Mouse (Mus musculus): ENCODE results near the gene Epp13. TPM values are rescaled to one million over a fixed set of nuclear protein-coding genes. Genes with fewer than 3 reads are reported as not detected.

The Epp13 gene
- not detected in 2 replicates for polyA plus RNA-seq (2015; fragmentation: Nextera tagmentation; extraction: Ambion mirVana)

DNA sequence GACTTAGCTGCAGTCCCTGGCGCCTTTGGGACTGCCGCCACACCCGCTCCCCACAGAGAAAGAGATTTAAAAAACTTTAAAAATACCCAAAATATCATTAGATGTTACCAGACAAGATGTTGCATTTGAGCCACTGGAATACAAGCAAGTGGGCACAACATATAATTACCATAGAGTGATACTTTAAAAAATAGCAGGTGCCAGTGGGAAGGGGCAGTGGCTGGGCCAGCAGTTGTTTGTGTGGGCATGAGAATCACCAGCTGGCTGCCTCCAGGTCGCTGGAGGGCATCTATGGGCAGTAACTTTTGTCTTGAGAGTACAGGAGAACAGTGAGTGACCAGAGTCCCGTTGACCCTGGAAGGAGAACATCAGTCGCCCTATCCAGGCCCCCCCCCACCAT, at the start of gene Epp13:
Epp13 (plus strand) TSS at position 301 of the 400 bp plus-strand sequence.

DNA sequence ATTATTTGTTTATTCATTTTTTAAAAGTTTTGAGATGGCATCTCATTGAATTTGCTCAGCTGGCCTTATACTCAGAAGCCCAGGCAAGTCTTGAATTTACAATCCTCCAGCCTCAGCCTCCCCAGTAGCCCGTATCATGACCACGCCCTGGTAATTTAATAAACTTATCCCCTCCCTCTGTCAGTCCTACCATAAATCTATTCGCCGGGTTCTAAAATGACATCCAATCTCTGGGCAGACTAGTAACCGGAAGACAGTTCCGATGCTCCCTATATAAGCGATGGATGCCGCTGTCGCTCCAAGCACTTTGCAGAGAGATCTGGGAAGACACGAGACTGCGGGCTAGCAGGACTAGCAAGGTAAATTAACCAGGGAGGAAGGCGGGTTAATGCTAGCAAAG, 30.5 kb upstream of the Epp13 start, which contains the start of gene Zscan5b:
Zscan5b (plus strand) TSS at position 301 of the 400 bp plus-strand sequence.

DNA sequence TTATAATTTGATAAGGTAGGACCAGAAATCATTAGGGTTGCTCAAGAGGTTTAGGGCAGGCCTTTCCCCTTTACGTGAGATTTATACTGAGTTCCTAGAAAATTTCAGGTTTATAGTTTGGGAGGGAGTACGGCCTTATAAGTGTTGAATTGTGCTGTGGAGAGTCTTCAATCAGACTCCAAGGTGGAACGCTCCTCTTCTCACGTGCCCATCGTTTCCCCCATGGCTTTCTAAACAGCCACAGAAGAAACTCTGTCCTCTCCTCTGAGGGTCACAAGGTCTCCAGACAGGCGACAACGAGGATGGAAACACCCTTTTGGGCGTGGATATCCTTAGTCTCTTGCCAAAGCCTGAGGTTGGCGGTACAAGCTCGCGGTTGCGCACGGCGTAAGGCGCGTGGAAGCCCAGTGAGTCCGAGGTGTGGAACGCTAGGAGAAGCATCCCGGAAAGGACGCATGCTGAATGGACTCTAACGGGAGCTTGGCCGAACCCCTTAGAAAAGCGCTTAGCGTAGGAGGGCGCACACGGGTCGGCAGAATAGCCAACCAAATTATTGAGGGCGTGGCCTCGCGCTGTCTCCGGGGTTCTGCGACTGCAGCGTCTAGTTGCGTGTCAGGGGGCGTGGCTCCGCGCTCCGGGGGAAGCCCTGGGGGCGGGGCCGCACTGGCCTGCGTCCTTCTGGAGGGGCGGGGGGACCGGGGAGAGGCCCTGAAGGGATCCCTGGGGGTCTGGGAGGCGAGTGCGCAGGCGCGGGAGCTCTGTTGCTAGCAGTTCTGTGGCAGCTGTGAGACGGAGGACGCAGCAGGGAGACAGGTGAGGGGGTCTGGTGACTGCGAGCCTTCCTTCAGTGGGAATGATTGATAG, 33.6 kb downstream of the Epp13 start, which contains the start of gene Zfp667:
Zfp667 (plus strand) TSS at position 738 of the 864 bp plus-strand sequence.

DNA sequence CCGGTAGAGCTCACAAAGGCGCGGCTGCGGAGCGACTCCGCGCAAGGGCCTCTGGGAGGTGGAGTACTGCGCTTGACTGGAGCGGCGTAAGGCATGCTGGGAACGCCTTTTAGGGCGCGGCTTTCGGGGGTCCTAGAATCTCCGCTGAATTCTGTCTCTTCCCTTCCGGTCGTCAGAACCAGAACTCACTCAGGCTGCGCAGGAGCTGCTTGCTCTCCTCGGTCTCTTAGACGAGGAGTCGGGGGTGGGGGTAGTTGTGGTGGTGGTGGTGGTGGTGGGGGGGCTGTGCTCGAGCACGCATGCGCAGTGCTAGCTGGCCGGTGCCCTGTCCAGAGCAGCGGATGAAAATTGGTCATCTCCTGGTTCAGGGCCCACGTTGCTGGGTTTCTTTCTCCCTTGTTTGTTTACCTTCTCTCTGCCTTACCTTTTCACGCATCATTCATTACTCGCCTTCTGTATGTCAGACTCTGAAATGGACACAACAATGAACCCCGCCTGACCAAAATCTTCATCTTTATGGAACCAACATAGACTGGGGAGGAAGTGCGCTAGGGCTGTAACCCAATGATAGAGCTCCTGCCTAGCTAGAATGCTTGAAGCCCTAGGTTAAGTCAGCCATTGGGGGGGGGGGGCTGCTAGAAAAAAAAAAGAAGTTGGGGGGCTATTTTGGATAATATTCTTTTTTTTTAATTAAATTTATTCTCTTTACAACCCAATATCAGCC, 78.9 kb downstream of the Epp13 start, which contains the start of gene Zfp583:
Zfp583 (minus strand) TSS at position 53 of the 724 bp plus-strand sequence.

Other genes with a start within 250 kb of the Epp13 start
- gene Vmn1r65, start 241.7 kb upstream of the Epp13 start, polyA plus RNA-seq (2015; fragmentation: Nextera tagmentation; extraction: Ambion mirVana), result not detected in 2 replicates
- gene Nlrp4c, start 207.5 kb upstream of the Epp13 start, polyA plus RNA-seq (2015; fragmentation: Nextera tagmentation; extraction: Ambion mirVana), result not detected in 2 replicates
- gene Zfp787, start 96.7 kb upstream of the Epp13 start, polyA plus RNA-seq (2015; fragmentation: Nextera tagmentation; extraction: Ambion mirVana), result 43.3 and 47.8 TPM in 2 replicates
- 19.3 and 22.9 TPM in 2 replicates for gene Zfp444, start 80.5 kb upstream of the Epp13 start, polyA plus RNA-seq (2015; fragmentation: Nextera tagmentation; extraction: Ambion mirVana)
- gene Galp, start 55.6 kb upstream of the Epp13 start, polyA plus RNA-seq (2015; fragmentation: Nextera tagmentation; extraction: Ambion mirVana), result not detected in 2 replicates
- not detected in 2 replicates for gene Zscan5b, start 30.4 kb upstream of the Epp13 start, polyA plus RNA-seq (2015; fragmentation: Nextera tagmentation; extraction: Ambion mirVana)
- gene Zfp667, start 33.9 kb downstream of the Epp13 start, polyA plus RNA-seq (2015; fragmentation: Nextera tagmentation; extraction: Ambion mirVana), result 7.5 and 11.8 TPM in 2 replicates
- gene Zfp583, start 78.6 kb downstream of the Epp13 start, polyA plus RNA-seq (2015; fragmentation: Nextera tagmentation; extraction: Ambion mirVana), result 1.4 and 2.3 TPM in 2 replicates
- 0.18 and 0.34 TPM in 2 replicates for gene Gm3854, start 91.0 kb downstream of the Epp13 start, polyA plus RNA-seq (2015; fragmentation: Nextera tagmentation; extraction: Ambion mirVana)
- 0.63 and 1.4 TPM in 2 replicates for gene Zfp78, start 110.6 kb downstream of the Epp13 start, polyA plus RNA-seq (2015; fragmentation: Nextera tagmentation; extraction: Ambion mirVana)
- 6.1 and 6.8 TPM in 2 replicates for gene Zfp28, start 130.6 kb downstream of the Epp13 start, polyA plus RNA-seq (2015; fragmentation: Nextera tagmentation; extraction: Ambion mirVana)
- gene Smim17, start 146.0 kb downstream of the Epp13 start, polyA plus RNA-seq (2015; fragmentation: Nextera tagmentation; extraction: Ambion mirVana), result not detected in 2 replicates
- not detected in 2 replicates for gene Gm20715, start 157.6 kb downstream of the Epp13 start, polyA plus RNA-seq (2015; fragmentation: Nextera tagmentation; extraction: Ambion mirVana)
- gene Olfr1344, start 186.0 kb downstream of the Epp13 start, polyA plus RNA-seq (2015; fragmentation: Nextera tagmentation; extraction: Ambion mirVana), result not detected in 2 replicates
- not detected in 2 replicates for gene Olfr1336, start 203.5 kb downstream of the Epp13 start, polyA plus RNA-seq (2015; fragmentation: Nextera tagmentation; extraction: Ambion mirVana)
- gene Olfr1346, start 214.4 kb downstream of the Epp13 start, polyA plus RNA-seq (2015; fragmentation: Nextera tagmentation; extraction: Ambion mirVana), result not detected in 2 replicates
- gene Olfr5, start 234.2 kb downstream of the Epp13 start, polyA plus RNA-seq (2015; fragmentation: Nextera tagmentation; extraction: Ambion mirVana), result not detected in 2 replicates
- not detected in 2 replicates for gene Olfr1347, start 247.0 kb downstream of the Epp13 start, polyA plus RNA-seq (2015; fragmentation: Nextera tagmentation; extraction: Ambion mirVana)

All from skeletal muscle tissue, postnatal 0 days (tissue).